Mouse (Mus musculus): Measurements from ENCODE around the gene Bpifa6. TPM values are rescaled to one million over a fixed set of nuclear protein-coding genes. Genes with fewer than 3 reads are reported as not detected.

Gene Bpifa6
- total RNA-seq (2021): not detected
- long read RNA-seq, experiment 1, partial matches to known transcripts: 0 of 1 reads
- long read RNA-seq, experiment 1, other reads (novel, unspliced or antisense): 0 of 1 reads
- long read RNA-seq, experiment 2: 0 reads

DNA sequence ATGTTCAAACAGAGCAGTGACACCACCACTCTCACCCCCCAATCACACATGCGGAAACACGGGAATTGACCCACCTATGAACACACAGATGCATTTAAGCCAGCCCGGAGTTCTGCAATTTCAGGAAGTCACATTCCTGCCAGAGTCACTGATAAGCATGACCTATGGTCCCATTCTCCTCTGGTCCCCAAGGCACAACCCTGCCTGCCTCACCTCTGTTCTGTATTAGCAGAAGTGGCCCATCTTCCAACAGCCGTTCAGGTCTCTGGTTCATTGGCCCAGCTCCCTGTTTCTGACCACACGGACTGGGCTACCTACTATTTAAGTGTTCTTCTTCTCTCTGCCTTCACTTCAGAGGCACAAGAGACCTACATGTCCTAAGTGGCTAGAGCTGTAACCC, at the start of gene Bpifa6:
TSS of gene Bpifa6 (plus strand) at position 364 of the 400 bp plus-strand sequence.
- DNase-seq (ENCODE audit: low spot score in 2 of 2): no peak

DNA sequence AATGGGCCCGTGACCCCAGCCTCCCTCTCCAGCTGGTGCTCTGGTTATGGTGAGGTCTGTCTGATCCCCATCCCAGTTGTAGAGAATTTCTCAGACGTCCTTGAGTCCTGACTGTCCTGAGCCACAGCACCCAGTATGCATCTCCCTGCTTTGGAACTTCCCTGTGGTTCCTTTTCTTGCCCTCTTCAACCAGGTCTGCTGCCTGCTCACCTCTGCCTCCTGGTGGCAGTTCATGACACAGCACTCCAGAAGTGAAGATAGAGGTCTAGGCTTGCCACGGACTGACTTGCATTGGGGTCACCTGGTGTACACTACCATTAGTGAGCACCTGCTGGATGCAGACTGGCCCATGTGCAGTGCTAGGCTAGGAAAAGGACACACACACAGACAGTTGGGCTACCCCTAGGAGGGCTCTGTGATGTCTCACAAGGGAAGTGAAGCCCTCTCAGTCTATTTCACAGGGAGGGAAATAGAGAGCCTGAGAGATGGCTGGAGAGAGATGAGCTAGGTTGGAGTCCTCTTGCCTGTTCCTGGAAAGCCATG, 44.8 kb upstream of the Bpifa6 start:
- DNase-seq (ENCODE audit: low spot score in 2 of 2): peak in 1 of 2 experiments; percentile 56

DNA sequence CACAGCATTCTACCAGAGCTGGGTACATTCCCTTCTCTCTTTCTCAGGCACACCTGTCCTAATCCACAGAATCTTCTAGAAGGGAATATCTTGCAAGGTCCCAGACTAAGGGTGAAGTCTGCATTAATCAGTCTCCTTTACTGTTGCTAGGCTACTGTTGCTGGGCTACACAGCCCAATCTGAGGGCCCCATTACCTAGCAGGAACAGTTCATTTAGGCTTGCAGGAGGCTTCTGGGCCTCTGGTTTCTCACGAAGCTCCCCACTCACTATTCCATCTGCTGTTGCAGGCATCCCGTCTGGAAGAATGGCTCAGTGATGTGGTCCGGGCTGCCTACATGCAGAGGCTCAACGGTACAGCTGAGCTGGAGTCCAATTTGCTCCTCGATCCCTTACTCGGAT, 43.6 kb upstream of the Bpifa6 start:
- DNase-seq (ENCODE audit: low spot score in 2 of 2): no peak

DNA sequence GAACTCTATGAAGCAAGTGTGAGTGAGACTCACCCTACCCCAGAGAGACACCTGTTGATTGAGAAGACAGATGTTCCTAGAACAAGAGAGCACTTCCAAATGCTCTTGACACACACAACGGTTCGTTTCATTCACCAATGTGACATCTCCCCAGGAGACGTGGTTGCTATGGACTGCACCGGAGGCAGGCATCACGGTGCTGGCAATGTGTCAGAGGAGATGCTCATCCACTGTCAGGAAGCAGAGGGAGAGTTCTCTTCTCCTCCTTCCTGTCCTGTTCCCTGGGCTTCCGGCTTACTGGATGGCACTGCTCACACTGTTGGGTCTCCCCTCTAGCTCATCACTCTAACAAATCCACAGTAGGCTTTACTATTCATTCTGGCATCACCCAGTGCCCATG, 41.4 kb upstream of the Bpifa6 start:
- DNase-seq (ENCODE audit: low spot score in 2 of 2): no peak

DNA sequence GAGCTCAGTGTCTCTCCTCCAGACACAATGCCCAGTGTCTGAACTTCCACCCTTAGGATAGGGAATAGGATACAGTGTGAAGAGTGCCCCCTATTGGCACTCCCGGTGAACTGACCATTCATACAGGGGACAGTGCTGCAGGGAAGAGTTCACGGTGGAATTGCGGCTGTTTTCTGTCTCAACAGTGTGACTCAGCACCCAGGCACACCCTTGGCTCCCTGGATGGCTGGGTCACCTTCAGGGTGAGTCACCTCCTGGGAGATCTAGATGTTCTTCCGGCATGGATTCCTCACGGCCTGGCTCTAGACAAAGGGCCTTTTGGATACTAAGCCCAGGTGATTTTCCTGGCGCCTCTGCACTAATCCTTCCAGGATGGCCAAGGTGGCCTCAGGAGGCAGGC, 39.4 kb upstream of the Bpifa6 start:
- no peak for DNase-seq (ENCODE audit: low spot score in 2 of 2)

DNA sequence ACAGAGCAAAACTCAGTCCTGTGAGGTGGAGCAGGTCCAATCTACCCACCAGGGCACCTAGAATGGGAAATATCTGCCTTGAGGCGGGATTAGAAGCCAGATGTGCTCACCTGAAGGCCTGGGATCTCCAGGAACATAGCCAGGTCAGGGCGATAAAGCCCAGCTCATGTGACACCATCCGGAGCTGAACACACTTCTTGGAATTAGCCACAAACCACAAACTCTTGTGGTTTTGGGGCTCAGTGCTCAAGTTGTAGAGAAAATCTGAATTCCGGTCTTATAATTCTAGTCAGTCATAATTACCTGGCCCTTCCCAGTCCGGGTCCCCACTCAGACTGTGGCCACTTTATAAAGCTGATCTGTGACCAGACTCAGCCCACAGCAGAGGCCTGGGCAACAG, 36.9 kb upstream of the Bpifa6 start, which contains the start of gene Bpifb4:
TSS of gene Bpifb4 (plus strand) at position 370 of the 400 bp plus-strand sequence.
- DNase-seq (ENCODE audit: low spot score in 2 of 2): no peak

DNA sequence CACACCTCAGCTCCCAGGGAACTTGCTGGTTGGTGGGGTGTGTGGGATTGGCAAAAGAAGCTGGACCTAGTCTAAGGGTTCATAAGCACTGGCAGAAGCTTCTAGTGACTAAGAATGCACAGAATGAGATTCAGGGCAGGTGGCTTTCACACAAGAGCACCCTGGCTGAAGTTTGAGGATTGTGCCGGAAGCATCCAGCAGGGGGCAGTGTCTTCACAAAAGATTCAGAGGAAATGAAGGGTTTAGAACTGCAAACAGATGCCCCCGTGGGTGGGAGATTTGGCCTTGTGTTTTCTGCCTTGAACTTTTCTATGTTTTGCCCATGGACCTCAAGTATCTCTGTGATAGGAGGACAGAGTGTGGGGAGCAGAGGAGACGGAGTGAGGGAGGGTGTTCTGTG, 31.2 kb upstream of the Bpifa6 start:
- peak in 1 of 2 experiments; percentile 23 for DNase-seq (ENCODE audit: low spot score in 2 of 2)

DNA sequence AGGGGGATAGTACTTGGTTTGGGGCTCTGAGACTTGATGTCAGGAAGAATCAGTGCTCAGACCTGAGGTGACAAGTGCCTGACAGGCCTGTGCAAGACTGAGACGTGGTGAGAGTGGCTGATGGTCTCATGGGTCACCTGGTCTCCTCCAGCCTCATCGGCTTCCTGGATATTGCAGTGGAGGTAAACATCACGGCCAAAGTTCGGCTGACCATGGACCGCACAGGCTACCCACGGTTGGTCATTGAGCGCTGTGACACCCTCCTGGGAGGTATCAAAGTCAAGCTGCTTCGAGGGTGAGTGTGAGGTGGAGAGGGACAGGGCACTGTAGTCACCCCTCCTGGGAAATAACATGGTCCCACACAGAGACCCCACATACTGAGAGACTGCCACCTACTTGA, 30.2 kb upstream of the Bpifa6 start:
- no peak for DNase-seq (ENCODE audit: low spot score in 2 of 2)

DNA sequence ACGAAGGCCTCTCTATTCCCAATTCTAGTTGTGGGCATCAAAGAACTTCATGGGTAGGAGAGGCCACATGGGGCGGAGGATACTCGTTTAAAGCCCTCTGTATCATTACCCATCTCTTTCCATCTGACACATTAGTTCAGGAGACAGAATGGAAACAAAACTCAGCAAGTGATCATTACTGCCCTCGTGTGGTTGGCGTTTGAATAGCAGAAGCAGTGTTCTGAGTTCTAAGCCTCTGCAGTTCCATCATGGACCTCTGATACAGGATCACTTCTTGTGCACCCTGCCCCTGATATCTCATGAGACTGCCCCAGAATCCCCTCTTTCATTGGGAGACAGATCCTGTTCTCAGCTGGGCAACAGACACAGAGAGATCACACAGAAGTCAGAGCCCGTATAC, 21.8 kb upstream of the Bpifa6 start:
- DNase-seq (ENCODE audit: low spot score in 2 of 2): peak in 1 of 2 experiments; percentile 37

DNA sequence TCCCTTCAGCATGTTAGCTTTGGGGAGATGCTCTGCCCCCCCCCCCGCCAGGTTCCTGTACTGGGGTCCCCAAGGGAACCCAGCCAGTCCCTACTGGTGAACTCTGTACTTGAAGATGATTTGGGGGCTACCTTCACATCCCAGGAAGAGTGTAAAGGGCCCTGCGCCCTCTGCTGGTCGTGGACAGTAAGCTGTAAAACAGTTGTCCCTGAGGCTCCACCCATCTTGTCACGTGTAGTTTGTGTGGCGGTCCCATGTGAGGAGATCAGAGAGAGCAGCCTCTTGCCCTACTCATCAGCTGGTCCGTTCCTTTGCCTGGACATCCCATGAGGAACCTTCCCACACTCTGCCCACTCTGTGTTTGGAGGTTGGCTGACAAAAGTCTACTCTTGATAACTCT, 20.9 kb upstream of the Bpifa6 start:
- peak in 1 of 2 experiments; percentile 25 for DNase-seq (ENCODE audit: low spot score in 2 of 2)

DNA sequence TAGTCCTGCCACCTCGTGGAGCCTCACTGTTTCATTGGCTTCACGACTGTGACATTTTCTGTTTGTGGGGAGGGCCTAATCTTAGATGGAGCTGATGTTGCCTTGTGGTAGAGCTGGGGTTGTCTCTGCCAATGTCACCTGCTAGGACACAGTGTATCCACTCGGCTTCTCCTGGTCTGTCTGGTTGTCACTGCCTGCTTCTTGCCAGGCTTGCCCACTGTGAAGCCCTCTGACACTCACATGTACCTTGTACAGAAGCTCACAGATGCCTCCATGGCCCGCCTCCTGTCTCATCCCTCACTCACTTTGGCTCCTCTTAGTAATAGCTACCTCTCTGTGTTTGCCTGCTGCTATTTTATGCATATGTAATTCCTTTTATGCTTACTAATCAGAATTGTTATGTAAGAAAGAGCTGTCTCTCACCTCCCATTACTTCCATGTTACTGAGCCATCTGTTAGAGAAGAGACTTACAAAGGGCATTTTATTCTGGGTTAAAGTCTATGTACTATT, 11.9 kb upstream of the Bpifa6 start:
- DNase-seq (ENCODE audit: low spot score in 2 of 2): no peak

DNA sequence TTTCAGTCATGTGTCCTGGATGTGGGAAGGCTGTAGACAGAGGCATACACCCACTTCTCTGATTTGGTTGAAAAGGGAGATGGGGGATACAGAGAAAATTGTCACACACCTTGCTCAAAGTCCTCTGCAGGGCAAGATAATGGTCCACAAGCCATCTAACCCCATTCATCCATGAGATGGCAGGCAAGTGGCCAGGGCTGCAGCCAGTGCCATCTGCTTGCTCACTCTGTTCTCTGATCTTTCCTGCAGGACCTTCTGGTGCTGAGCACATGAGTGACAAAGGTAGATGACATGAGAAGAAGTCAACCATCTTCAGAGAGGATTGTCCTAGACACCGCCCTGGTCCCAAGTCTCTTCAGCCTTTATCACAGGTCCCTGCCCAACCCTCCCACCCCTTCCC, 11.4 kb upstream of the Bpifa6 start:
- no peak for DNase-seq (ENCODE audit: low spot score in 2 of 2)

DNA sequence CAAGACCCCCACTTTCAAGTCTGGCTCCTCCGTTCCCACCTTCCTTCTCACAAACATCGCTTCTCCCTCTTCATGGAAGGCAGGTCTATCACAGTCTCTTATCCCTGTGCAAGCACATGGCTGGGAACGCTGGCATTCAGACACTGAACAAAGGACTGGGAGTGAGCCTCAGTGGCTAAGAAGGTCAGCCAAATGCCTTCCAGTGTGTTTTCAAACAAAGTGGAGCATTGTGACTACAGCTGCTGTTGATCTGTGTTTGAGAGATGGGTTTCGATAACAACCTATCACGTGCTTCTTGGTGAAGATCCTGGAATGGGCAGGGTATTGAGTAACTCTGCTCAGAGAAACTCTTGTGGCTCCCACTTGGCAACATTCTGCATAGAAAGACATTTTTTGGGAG, 4.5 kb upstream of the Bpifa6 start:
- DNase-seq (ENCODE audit: low spot score in 2 of 2): no peak

DNA sequence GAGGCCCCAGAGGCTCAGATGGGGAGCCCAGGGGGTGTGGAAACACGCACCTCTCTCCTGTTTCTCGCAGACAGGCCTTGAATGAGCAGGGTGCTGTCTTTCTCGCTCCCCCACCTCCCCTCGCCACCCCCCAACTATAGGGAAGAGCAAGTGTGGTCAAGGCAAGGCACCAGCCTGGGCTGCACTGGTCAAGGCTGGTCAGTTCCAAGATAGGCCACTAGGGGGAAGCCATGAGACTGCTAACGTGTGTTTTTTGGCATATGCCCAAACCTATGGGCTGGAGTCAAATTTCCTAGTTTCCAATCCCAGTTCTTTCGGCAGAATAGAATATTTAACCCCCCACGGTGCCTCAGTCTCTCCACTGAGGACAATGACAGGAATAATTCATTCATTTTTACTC, 21.0 kb downstream of the Bpifa6 start:
- peak; percentile 72 to 74 for DNase-seq (ENCODE audit: low spot score in 2 of 2)

DNA sequence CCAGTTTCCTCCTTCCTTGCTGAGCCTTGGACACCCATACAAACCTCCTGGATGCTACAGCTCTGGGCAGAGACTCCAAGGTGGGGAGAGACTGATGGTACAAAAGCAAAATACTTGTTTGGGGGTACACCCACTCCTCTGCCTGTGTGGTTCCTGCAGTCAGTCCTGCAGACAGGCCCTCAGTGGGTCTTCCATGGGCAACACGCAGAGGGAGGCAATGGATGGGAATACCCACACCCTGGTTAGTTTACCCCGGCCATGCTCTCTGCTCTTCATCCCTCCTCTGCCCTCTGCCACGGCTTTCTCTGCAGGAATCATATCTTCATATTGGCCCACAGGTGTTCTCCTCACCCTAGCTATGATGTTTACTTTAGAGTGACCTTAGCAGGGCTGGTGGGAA, 25.8 kb downstream of the Bpifa6 start:
- no peak for DNase-seq (ENCODE audit: low spot score in 2 of 2)

DNA sequence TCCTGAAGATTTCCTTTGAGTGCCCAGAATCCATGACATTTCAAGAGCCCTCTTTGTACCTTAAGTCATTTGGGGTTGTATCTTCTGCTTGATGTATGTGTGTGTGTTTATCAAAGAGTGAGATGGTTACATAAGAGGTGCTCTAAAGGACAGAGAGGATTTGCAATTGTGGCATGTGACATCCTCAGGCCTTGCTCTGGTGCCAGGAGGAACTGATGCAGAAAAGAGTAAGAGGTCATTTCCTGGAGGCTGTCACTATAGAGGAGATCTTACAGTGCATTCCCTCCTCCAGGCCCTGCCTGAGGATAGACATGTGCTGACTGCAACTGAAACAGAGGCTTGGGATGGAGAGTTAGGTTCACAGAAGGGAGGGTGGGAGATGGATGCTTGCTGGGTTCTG, 26.3 kb downstream of the Bpifa6 start:
- DNase-seq (ENCODE audit: low spot score in 2 of 2): no peak

DNA sequence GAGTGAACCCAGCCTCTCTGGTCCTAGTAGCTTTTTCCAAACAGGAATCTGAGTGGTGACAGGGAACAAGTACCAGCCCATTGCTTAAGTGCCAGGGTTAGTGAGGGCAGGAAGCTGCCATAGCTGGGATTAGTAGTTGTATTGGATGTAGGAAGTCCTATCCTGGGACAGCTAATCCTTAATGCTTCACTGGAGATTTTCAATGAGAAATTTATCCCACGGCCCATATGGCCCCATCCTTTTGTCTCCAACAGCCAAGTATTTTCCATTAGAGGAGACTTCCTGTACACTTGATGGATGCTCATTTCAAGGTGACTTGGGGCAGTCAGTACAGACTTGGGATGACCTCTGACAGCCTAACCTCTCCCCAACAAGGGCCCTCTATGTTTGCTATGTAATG, 29.7 kb downstream of the Bpifa6 start:
- DNase-seq (ENCODE audit: low spot score in 2 of 2): no peak

DNA sequence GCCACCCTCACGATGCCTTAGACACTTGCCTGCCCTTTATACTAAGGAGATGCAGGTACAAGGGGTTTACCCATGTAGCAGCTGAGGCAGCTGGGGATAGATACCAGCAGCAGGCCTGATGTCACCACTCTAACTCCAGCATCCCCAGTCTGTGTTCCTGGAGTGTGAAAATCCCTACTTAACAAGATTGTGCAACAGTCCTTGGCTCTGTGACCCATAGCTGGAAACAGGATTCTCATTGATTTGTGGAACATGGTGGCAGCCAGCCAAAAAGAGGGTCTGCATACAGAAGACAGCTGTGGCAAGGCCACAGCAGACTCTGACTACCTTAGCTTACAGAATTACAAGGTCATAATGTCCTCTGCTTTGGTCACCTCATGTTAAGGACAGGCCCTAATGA, 30.3 kb downstream of the Bpifa6 start:
- no peak for DNase-seq (ENCODE audit: low spot score in 2 of 2)

DNA sequence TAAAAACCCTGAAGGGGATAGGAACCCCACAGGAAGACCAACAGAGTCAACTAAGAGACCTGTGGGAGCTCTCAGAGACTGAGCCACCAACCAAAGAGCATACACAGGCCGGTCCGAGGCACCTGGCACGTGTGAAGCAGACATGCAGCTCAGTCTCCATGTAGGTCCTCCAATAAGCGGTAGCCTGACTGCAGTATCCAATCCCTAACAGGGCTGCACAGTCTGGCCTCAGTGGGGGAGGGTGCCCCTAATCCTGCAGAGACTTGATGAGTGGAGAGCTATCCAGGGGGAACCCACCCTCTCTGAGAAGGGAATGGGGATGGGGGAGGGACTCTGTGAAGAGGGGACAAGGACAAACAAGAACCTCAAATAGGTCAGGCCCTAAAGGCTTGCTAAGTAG, 31.0 kb downstream of the Bpifa6 start:
- DNase-seq (ENCODE audit: low spot score in 2 of 2): no peak

DNA sequence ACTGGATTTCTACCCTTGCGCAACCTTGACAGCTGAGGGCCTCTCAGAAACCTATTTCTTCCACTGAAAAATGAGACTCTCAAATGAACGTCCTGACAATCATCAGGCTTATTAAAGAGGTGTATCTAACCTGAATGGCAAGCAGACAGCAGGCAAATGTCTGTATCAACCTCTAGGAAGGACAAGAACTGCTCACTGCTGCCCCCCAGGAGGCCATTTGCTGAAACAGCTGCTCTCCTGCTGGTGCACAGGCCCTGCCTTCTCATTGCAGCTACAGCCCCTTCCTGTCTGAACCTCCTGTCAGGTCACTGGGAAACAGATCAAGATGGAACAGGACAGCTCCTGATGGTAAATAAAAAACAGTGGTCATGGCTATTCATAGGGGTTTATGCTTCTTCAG, 31.6 kb downstream of the Bpifa6 start:
- DNase-seq (ENCODE audit: low spot score in 2 of 2): no peak

DNA sequence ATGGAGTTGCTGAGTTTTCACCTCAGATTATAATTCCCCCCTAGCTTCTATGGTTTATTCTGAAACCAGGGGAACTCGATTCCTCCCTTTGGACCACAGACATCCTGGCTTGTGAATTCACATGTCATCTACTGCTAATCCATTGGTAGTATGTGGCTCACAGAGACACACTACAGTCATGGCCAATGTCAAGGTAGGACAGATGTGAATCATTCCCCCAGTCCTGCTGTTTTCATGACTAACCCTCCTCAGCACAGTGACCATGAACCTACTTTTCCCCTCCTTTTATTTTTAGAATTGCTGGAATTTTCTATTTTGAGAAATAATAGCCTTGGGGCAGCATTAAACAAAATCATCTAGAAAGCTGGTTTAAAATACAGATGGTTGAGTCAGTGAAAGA, 32.6 kb downstream of the Bpifa6 start:
- DNase-seq (ENCODE audit: low spot score in 2 of 2): no peak

DNA sequence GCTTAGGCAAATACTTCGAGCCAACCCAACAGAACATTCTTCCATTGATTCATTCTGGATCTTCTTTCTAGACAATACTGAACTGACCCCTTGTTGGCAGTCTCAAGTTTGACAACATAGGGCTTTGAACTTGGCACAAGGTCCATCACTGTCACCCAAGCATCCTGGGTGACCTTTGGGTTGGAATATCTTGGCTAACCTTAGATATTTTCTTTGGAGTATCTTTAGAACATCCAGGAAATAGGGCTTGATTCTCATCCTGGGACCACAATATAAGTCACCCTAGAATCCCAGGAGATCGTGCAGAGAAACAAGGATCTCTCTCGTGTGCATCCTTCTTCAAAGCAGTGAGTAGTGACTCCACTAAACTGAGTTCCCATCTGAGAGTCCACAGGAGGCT, 33.2 kb downstream of the Bpifa6 start, which contains the start of gene Bpifa2:
TSS of gene Bpifa2 (plus strand) at position 301 of the 400 bp plus-strand sequence.
- no peak for DNase-seq (ENCODE audit: low spot score in 2 of 2)

DNA sequence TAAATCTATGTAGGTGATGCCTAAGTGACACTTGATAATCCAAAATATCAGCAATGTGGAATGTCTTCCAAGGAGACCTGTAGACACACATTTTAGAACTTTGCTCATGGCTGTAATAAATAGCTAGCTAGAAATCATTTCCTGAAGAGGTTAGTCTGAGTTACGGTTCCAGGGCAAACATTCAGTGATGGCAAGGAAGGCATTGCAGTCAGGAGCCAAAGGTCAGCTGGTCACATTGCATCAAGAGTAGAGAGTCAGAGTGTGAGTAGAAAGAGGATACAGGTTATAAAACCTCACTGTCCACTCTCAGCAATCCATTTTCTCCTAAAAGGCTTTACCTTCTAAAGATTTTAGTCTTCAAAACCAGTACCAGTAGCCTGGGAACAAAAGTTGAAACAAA, 43.2 kb downstream of the Bpifa6 start:
- no peak for DNase-seq (ENCODE audit: low spot score in 2 of 2)

All from gastrocnemius, postnatal 4 days (tissue).